Mouse (Mus musculus): Measurements from ENCODE around the gene Phf5a.
"Not testable (repeated sequence)": the region's sequence is repeated elsewhere in the genome, so short reads cannot be mapped to it uniquely, and the experiment has no call there.

Gene Phf5a

GRCm38 (mm10) chr15:81871604-81872261 lies at the start of gene Phf5a:
Gene Phf5a (minus strand): TSS chr15:81871911.
- DNase-seq (ENCODE audit: low read depth, low spot score) = peak; percentile 96

GRCm38 (mm10) chr15:81921255-81921654 lies 49.5 kb upstream of the Phf5a start:
- DNase-seq (ENCODE audit: low read depth, low spot score) = no peak

- DNase-seq (ENCODE audit: low read depth, low spot score) = no peak
Measured at GRCm38 (mm10) chr15:81920546-81921217, 49.0 kb upstream of the Phf5a start.

- DNase-seq (ENCODE audit: low read depth, low spot score) = no peak
Measured at GRCm38 (mm10) chr15:81919062-81919461, 47.4 kb upstream of the Phf5a start.

GRCm38 (mm10) chr15:81917621-81918463 lies 46.1 kb upstream of the Phf5a start:
- DNase-seq (ENCODE audit: low read depth, low spot score) = peak; percentile 59

- DNase-seq (ENCODE audit: low read depth, low spot score) = no peak
Measured at GRCm38 (mm10) chr15:81917201-81917600, 45.5 kb upstream of the Phf5a start.

GRCm38 (mm10) chr15:81915663-81916062 lies 44.0 kb upstream of the Phf5a start:
- no peak for DNase-seq (ENCODE audit: low read depth, low spot score)

GRCm38 (mm10) chr15:81914668-81915067 lies 43.0 kb upstream of the Phf5a start:
- DNase-seq (ENCODE audit: low read depth, low spot score) = no peak

GRCm38 (mm10) chr15:81912498-81912897 lies 40.8 kb upstream of the Phf5a start:
- no peak for DNase-seq (ENCODE audit: low read depth, low spot score)

GRCm38 (mm10) chr15:81908767-81909166 lies 37.1 kb upstream of the Phf5a start:
- not testable (repeated sequence) for DNase-seq (ENCODE audit: low read depth, low spot score)

GRCm38 (mm10) chr15:81907953-81908352 lies 36.2 kb upstream of the Phf5a start:
- no peak for DNase-seq (ENCODE audit: low read depth, low spot score)

GRCm38 (mm10) chr15:81904939-81905338 lies 33.2 kb upstream of the Phf5a start:
- peak; percentile 67 for DNase-seq (ENCODE audit: low read depth, low spot score)

- no peak for DNase-seq (ENCODE audit: low read depth, low spot score)
Measured at GRCm38 (mm10) chr15:81898751-81899150, 27.0 kb upstream of the Phf5a start.

GRCm38 (mm10) chr15:81897607-81898285 lies 26.0 kb upstream of the Phf5a start:
- no peak for DNase-seq (ENCODE audit: low read depth, low spot score)

- no peak for DNase-seq (ENCODE audit: low read depth, low spot score)
Measured at GRCm38 (mm10) chr15:81896407-81896806, 24.7 kb upstream of the Phf5a start.

GRCm38 (mm10) chr15:81894002-81894401 lies 22.3 kb upstream of the Phf5a start:
- no peak for DNase-seq (ENCODE audit: low read depth, low spot score)

- DNase-seq (ENCODE audit: low read depth, low spot score) = no peak
Measured at GRCm38 (mm10) chr15:81891822-81892580, 20.3 kb upstream of the Phf5a start.

- no peak for DNase-seq (ENCODE audit: low read depth, low spot score)
Measured at GRCm38 (mm10) chr15:81891140-81891802, 19.6 kb upstream of the Phf5a start.

GRCm38 (mm10) chr15:81889175-81889574 lies 17.5 kb upstream of the Phf5a start:
- no peak for DNase-seq (ENCODE audit: low read depth, low spot score)

GRCm38 (mm10) chr15:81886795-81887550 lies 15.3 kb upstream of the Phf5a start:
- DNase-seq (ENCODE audit: low read depth, low spot score) = no peak
